Mouse (Mus musculus): ENCODE measurements around the gene Ift46. TPM values are rescaled to one million over a fixed set of nuclear protein-coding genes. Genes with fewer than 3 reads are reported as not detected.

Gene Ift46
- polyA plus RNA-seq, 1 experiment from 2014 or later: 130 TPM

GRCm38 (mm10) chr9:44726431-44727146 lies 41.1 kb upstream of the Ift46 start:
- DNase-seq (ENCODE audit: low spot score): no peak
- Histone ChIP-seq H3K36me3 (no peaks in the 10 kb centered on the region), H3K4me3 (peak overlapping the region; percentile 14; the same call in 1 of the 2 replicates), H3K27me3 (ENCODE audit: low read depth, poor library complexity, severe bottlenecking) (peaks cover 3% of the 10 kb centered on the region; the same call in 1 of the 2 replicates), H3K4me1 (peaks cover 74% of the 10 kb centered on the region), H3K27ac (replicated peaks) (peak overlapping the region; percentile 81), H3K9me3 (replicated peaks) (no peaks in the 10 kb centered on the region)
- WGBS: 49% methylated on average over 10 of the region's 10 CpGs

- peaks cover 66% of the 10 kb centered on the region for H3K4me1 ChIP-seq
Observed at GRCm38 (mm10) chr9:44727441-44727840, 40.3 kb upstream of the Ift46 start.

GRCm38 (mm10) chr9:44732130-44732549 lies 35.6 kb upstream of the Ift46 start:
- Histone ChIP-seq H3K36me3 (no peaks in the 10 kb centered on the region), H3K4me1 (peaks cover 51% of the 10 kb centered on the region), H3K27me3 (ENCODE audit: low read depth, poor library complexity, severe bottlenecking) (peaks cover 41% of the 10 kb centered on the region), H3K4me3 (no peak overlapping the region), H3K27ac (replicated peaks) (no peak overlapping the region), H3K9me3 (replicated peaks) (no peaks in the 10 kb centered on the region)
- WGBS: 66% methylated on average over 5 of the region's 5 CpGs
- DNase-seq (ENCODE audit: low spot score): no peak

More at GRCm38 (mm10) chr9:44727441-44727840, 40.3 kb upstream of the Ift46 start:
- peak overlapping the region; percentile 81 for H3K27ac ChIP-seq (replicated peaks)
- no peak for DNase-seq (ENCODE audit: low spot score)
- H3K4me3 ChIP-seq: no peak overlapping the region
- 53% methylated on average over 5 of the region's 5 CpGs for WGBS
- H3K27me3 ChIP-seq (ENCODE audit: low read depth, poor library complexity, severe bottlenecking): peaks cover 11% of the 10 kb centered on the region
- H3K9me3 ChIP-seq (replicated peaks): no peaks in the 10 kb centered on the region
- no peaks in the 10 kb centered on the region for H3K36me3 ChIP-seq

- Histone ChIP-seq H3K36me3 (no peaks in the 10 kb centered on the region), H3K4me3 (peak overlapping the region; percentile 82), H3K4me1 (peaks cover 42% of the 10 kb centered on the region), H3K27ac (replicated peaks) (peak overlapping the region; percentile 84), H3K9me3 (replicated peaks) (no peaks in the 10 kb centered on the region), H3K27me3 (ENCODE audit: low read depth, poor library complexity, severe bottlenecking) (peaks cover 40% of the 10 kb centered on the region)
- no peak for DNase-seq (ENCODE audit: low spot score)
- 54% methylated on average over 12 of the region's 12 CpGs for WGBS
Observed at GRCm38 (mm10) chr9:44732921-44733530, 34.7 kb upstream of the Ift46 start.

- Histone ChIP-seq H3K27ac (replicated peaks) (peak overlapping the region; percentile 84), H3K4me1 (peaks cover 34% of the 10 kb centered on the region)
- peak; percentile 62 for DNase-seq (ENCODE audit: low spot score)
Observed at GRCm38 (mm10) chr9:44733671-44734523, 33.8 kb upstream of the Ift46 start.

GRCm38 (mm10) chr9:44734524-44735494 lies 32.9 kb upstream of the Ift46 start, which contains the start of gene Phldb1:
Gene Phldb1, minus strand, starts transcription at chr9:44735198.
- Histone ChIP-seq H3K27ac (replicated peaks) (peak within 1 kb of the TSS; percentile 84), H3K4me3 (peak within 1 kb of the TSS; percentile 82), H3K36me3 (no peaks in the 10 kb centered on the region), H3K4me1 (peaks cover 32% of the 10 kb centered on the region), H3K9me3 (replicated peaks) (no peaks in the 10 kb centered on the region), H3K27me3 (ENCODE audit: low read depth, poor library complexity, severe bottlenecking) (peaks cover 38% of the 10 kb centered on the region)
- WGBS: under 1% methylated on average over 47 of the region's 47 CpGs
- peak; percentile 71 for DNase-seq (ENCODE audit: low spot score)

More at GRCm38 (mm10) chr9:44733671-44734523, 33.8 kb upstream of the Ift46 start:
- Histone ChIP-seq H3K36me3 (no peaks in the 10 kb centered on the region), H3K4me3 (peak overlapping the region; percentile 82), H3K9me3 (replicated peaks) (no peaks in the 10 kb centered on the region), H3K27me3 (ENCODE audit: low read depth, poor library complexity, severe bottlenecking) (peaks cover 38% of the 10 kb centered on the region)
- under 1% methylated on average over 79 of the region's 79 CpGs for WGBS

GRCm38 (mm10) chr9:44735886-44736285 lies 31.8 kb upstream of the Ift46 start:
- no peaks in the 10 kb centered on the region for H3K9me3 ChIP-seq (replicated peaks)
- H3K27me3 ChIP-seq (ENCODE audit: low read depth, poor library complexity, severe bottlenecking): peaks cover 38% of the 10 kb centered on the region
- no peak overlapping the region; the same call in 1 of the 2 replicates for H3K27ac ChIP-seq (replicated peaks)
- 72% methylated on average over 6 of the region's 6 CpGs for WGBS
- peaks cover 32% of the 10 kb centered on the region for H3K4me1 ChIP-seq
- peaks cover 2% of the 10 kb centered on the region; the same call in 1 of the 2 replicates for H3K36me3 ChIP-seq
- DNase-seq (ENCODE audit: low spot score): peak; percentile 11
- H3K4me3 ChIP-seq: 0 out of 2 replicates have a peak overlapping the region, but pooled peaks have one; percentile 82

GRCm38 (mm10) chr9:44736301-44736700 lies 31.4 kb upstream of the Ift46 start:
- 63% methylated on average over 2 of the region's 2 CpGs for WGBS
- Histone ChIP-seq H3K9me3 (replicated peaks) (no peaks in the 10 kb centered on the region), H3K36me3 (peaks cover 6% of the 10 kb centered on the region), H3K4me1 (peaks cover 32% of the 10 kb centered on the region), H3K4me3 (no peak overlapping the region), H3K27ac (replicated peaks) (no peak overlapping the region), H3K27me3 (ENCODE audit: low read depth, poor library complexity, severe bottlenecking) (peaks cover 38% of the 10 kb centered on the region)
- no peak for DNase-seq (ENCODE audit: low spot score)

- H3K27ac ChIP-seq (replicated peaks): no peak overlapping the region; the same call in 1 of the 2 replicates
- WGBS: 66% methylated on average over 8 of the region's 8 CpGs
- DNase-seq (ENCODE audit: low spot score): peak; percentile 28
- peaks cover 15% of the 10 kb centered on the region for H3K36me3 ChIP-seq
- H3K4me1 ChIP-seq: peaks cover 32% of the 10 kb centered on the region
- H3K27me3 ChIP-seq (ENCODE audit: low read depth, poor library complexity, severe bottlenecking): peaks cover 31% of the 10 kb centered on the region
- no peak overlapping the region for H3K4me3 ChIP-seq
- H3K9me3 ChIP-seq (replicated peaks): no peaks in the 10 kb centered on the region
Observed at GRCm38 (mm10) chr9:44737240-44737949, 30.3 kb upstream of the Ift46 start.

GRCm38 (mm10) chr9:44740663-44741192 lies 27.0 kb upstream of the Ift46 start:
- DNase-seq (ENCODE audit: low spot score): no peak
- WGBS: 70% methylated on average over 1 of the region's 1 CpGs
- no peak overlapping the region for H3K4me3 ChIP-seq
- H3K4me1 ChIP-seq: peaks cover 3% of the 10 kb centered on the region; the same call in 1 of the 2 replicates
- no peaks in the 10 kb centered on the region for H3K9me3 ChIP-seq (replicated peaks)
- H3K27ac ChIP-seq (replicated peaks): no peak overlapping the region
- H3K36me3 ChIP-seq: peaks cover 49% of the 10 kb centered on the region
- H3K27me3 ChIP-seq (ENCODE audit: low read depth, poor library complexity, severe bottlenecking): peaks cover 5% of the 10 kb centered on the region

GRCm38 (mm10) chr9:44745371-44745770 lies 22.3 kb upstream of the Ift46 start:
- Histone ChIP-seq H3K9me3 (replicated peaks) (no peaks in the 10 kb centered on the region), H3K27ac (replicated peaks) (no peak overlapping the region), H3K27me3 (ENCODE audit: low read depth, poor library complexity, severe bottlenecking) (no peaks in the 10 kb centered on the region), H3K4me1 (no peaks in the 10 kb centered on the region), H3K36me3 (peaks cover 95% of the 10 kb centered on the region), H3K4me3 (no peak overlapping the region)
- DNase-seq (ENCODE audit: low spot score): no peak
- 96% methylated on average over 7 of the region's 7 CpGs for WGBS

Data from midbrain, embryonic 10.5 days (tissue).